Mouse (Mus musculus) erythroblast, embryonic 14.5 days (primary cell): ENCODE data around the gene Slco4c1.

Experiments used
- GATA1 ChIP-seq: IDR thresholded peaks from 2 replicates; pipeline ENCODE4 v1.6.1; 2012; ENCODE audit warnings: low read length, inconsistent platforms, mixed read lengths
- TAL1 ChIP-seq: IDR thresholded peaks from 3 replicates; pipeline ENCODE4 v1.6.1; 2012; ENCODE audit warnings: low read length, inconsistent platforms, mixed read lengths

GRCm38 (mm10) chr1:96770283-96770682, 101.7 kb downstream of the Slco4c1 start:
- TF ChIP-seq TAL1: no peak
- TF ChIP-seq GATA1: no peak
